Mouse (Mus musculus) embryonic facial prominence, embryonic 10.5 days (tissue): ENCODE measurements around the gene Vmac. TPM values are rescaled to one million over a fixed set of nuclear protein-coding genes. Genes with fewer than 3 reads are reported as not detected.

Source experiments
- DNase-seq: peaks from one replicate; pipeline ENCODE4 v3.0.0-alpha.2; 2017; ENCODE audit warnings: low spot score
- H3K27ac ChIP-seq: fragments of 300-500 bp; sonication (generic); replicated peaks from 2 replicates; pipeline ENCODE4 v1.5.1; 2016; ENCODE audit warnings: mild to moderate bottlenecking
- H3K27me3 ChIP-seq: fragments of 300-500 bp; sonication (generic); replicated peaks from 2 replicates; pipeline ENCODE4 v1.6.1; 2016; ENCODE audit warnings: low read depth, mild to moderate bottlenecking; ENCODE audit not compliant: poor library complexity, severe bottlenecking
- H3K36me3 ChIP-seq: fragments of 300-500 bp; sonication (generic); replicated peaks from 2 replicates; pipeline ENCODE4 v1.6.1; 2016; ENCODE audit warnings: mild to moderate bottlenecking, moderate library complexity
- H3K4me1 ChIP-seq: fragments of 300-500 bp; sonication (generic); 2 replicates; pipeline ENCODE4 v1.6.1; 2016
- H3K4me3 ChIP-seq: fragments of 300-500 bp; sonication (generic); 2 replicates; pipeline ENCODE4 v1.5.1; 2016; ENCODE audit warnings: mild to moderate bottlenecking, moderate library complexity
- H3K9me3 ChIP-seq: fragments of 300-500 bp; sonication (generic); 2 replicates; pipeline ENCODE4 v1.6.1; 2016; ENCODE audit warnings: mild to moderate bottlenecking
- WGBS: fragments of 180-500 bp; shearing (Covaris S2); methylation state at CpG from one replicate; pipeline ENCODE4 v1.1.7; 2016; 5-methylcytosine and 5-hydroxymethylcytosine counted together
- polyA plus RNA-seq: library from polyadenylated mRNA; unstranded; fragments of >200 nt; fragmentation: Nextera tagmentation; extraction: Ambion mirVana; gene quantifications from 2 replicates; pipeline ENCODE4 v1.2.1, GENCODE M21; 2016

The Vmac gene
- polyA plus RNA-seq, 1 experiment from 2014 or later = 14.5 TPM

DNA sequence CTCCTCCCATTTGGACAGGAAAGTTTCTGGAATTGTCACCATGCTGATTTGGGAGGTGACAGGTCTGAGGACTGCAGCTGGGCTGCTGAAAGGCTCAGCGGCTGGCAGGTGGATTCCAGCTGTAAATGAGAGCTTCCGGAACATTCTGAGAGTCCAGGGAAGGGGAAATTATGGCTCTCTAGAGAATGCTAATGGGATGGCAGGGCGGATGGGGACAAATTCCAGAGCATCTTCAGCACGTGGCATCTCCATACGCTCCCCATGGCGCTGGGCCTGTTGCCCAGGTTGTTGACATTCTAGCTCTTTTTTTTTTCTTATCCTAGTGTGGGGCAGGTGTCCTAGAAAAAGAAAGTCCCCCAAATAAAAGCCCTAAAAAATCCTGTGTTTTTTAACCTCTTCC, 11.3 kb upstream of the Vmac start:
- DNase-seq = no peak
- H3K4me3 ChIP-seq = no peak overlapping the region
- H3K4me1 ChIP-seq = peaks cover 33% of the 10 kb centered on the region
- H3K27ac ChIP-seq = no peak overlapping the region
- H3K36me3 ChIP-seq = peaks cover 12% of the 10 kb centered on the region
- H3K9me3 ChIP-seq = no peaks in the 10 kb centered on the region
- 61% methylated on average over 6 of the region's 6 CpGs for WGBS
- no peaks in the 10 kb centered on the region for H3K27me3 ChIP-seq

DNA sequence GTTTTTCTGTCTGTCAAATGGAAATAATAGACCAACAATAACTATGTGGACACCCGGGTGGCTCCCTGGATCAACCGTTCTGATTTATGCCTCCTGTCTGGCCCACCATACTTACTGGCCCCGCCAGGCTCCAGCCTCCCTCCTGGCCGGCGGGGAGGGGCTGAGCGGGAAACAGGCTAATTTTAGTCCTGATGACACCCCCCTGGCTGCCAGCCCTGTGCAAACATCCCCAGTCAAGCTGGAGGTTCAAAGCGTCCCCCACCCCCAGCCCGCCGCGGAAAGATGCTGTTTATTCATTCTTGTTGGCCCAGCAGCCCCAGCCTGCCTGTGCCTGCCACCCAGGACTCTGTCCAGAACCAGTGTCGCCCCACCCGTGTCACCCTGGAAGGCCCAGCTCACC, 10.3 kb upstream of the Vmac start:
- WGBS = 30% methylated on average over 12 of the region's 12 CpGs
- DNase-seq = peak; percentile 26
- Histone ChIP-seq H3K36me3 (peaks cover 22% of the 10 kb centered on the region), H3K4me1 (peaks cover 33% of the 10 kb centered on the region), H3K27me3 (no peaks in the 10 kb centered on the region), H3K4me3 (no peak overlapping the region), H3K9me3 (no peaks in the 10 kb centered on the region), H3K27ac (peak overlapping the region; percentile 16; the same call in 1 of the 2 replicates)

DNA sequence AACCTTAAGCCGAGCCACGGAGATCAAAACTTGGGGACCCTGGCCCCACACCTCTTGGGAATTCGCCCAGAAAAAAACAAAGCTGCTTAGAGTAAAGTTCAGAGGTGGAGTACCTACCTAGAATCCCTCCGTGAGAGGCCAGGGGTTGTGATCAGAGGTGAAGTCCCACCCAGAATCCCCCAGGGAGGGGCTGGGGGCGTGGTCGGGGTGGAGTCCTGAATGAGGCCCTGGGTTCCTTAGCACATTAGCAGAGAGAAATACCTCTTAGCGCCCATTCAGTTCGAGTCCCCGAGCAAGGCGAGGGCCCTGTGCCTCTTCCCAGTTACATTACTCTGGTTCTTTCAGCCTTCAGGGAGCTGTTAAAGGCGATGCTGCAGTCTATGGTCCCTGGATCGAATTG, 9.8 kb upstream of the Vmac start:
- no peak overlapping the region for H3K4me3 ChIP-seq
- peaks cover 33% of the 10 kb centered on the region for H3K4me1 ChIP-seq
- H3K9me3 ChIP-seq = no peaks in the 10 kb centered on the region
- H3K27ac ChIP-seq = 0 out of 2 replicates have a peak overlapping the region, but pooled peaks have one; percentile 16
- WGBS = 10% methylated on average over 12 of the region's 12 CpGs
- no peaks in the 10 kb centered on the region for H3K27me3 ChIP-seq
- DNase-seq = peak; percentile 60
- H3K36me3 ChIP-seq = peaks cover 27% of the 10 kb centered on the region

DNA sequence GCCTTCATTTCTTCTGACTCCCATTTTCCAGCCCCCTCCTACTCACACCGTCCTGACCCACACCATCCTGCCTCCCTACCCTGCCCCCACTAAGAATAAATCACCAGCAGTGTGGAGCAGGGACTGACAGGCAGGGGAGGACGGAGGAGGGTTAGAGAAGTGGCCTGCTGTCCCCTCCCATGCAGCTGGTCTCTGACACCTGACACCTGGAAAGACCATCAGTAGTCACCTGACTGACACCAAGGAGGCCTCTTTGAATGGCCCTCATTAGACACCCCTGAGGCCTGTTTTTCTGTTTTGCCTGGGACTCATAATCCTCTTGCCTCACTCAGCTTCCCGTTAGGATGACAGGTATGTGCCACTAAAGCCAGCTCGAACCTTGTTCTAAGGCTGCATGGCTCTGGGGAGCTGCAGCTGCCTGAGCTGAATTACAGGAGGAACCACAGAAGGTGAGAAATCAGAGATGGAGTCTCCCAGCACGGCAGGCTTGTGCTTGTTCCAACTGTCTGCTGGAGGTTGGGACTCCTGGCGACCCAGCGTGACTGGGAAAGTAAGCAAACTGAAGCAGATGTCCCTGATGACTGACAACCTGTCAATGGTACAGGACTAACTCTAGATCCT, 9.3 kb upstream of the Vmac start:
- no peak overlapping the region for H3K27ac ChIP-seq
- DNase-seq = peak; percentile 45
- H3K4me1 ChIP-seq = peaks cover 33% of the 10 kb centered on the region
- peaks cover 32% of the 10 kb centered on the region for H3K36me3 ChIP-seq
- no peaks in the 10 kb centered on the region for H3K27me3 ChIP-seq
- H3K9me3 ChIP-seq = no peaks in the 10 kb centered on the region
- WGBS = 8% methylated on average over 7 of the region's 7 CpGs
- no peak overlapping the region for H3K4me3 ChIP-seq

DNA sequence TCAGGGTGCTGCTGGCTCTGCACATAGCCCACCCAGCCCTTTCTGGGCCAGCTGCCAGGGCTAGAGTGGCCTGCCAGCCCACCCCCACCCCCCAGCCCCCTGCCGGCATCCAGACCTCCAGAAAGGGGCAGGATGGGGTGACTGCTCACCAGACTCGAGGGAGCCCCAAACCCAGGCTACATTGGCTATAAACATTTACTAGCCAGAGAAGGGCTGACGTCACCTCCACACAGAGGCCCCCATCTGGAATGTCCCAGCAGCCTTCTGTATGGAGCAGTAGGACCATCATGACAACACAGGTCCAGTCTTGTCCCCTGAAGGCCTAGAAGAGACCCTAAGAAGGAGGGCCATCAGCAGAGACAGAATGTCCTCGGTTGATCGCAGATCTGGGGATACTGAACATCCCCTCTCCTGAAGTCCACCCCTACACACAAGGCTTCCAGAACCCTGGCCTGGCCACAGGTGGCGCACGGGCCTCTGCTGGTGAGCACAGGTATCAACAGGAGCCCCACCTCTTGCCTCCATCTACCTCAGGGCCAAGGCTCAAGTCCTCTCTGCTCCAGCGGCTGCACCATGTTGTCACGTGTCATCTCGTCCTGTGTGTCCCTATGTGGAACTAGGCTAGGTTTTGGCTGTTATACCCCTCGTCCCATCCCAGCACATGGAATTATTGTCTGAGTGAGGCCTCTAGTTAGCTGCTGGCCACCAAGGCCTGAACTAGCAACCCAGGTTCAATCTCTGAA, 5.8 kb upstream of the Vmac start:
- peaks cover 52% of the 10 kb centered on the region for H3K36me3 ChIP-seq
- H3K27ac ChIP-seq = no peak overlapping the region
- no peak for DNase-seq
- H3K27me3 ChIP-seq = no peaks in the 10 kb centered on the region
- H3K4me3 ChIP-seq = no peak overlapping the region
- 85% methylated on average over 11 of the region's 11 CpGs for WGBS
- no peaks in the 10 kb centered on the region for H3K9me3 ChIP-seq
- peaks cover 33% of the 10 kb centered on the region for H3K4me1 ChIP-seq

DNA sequence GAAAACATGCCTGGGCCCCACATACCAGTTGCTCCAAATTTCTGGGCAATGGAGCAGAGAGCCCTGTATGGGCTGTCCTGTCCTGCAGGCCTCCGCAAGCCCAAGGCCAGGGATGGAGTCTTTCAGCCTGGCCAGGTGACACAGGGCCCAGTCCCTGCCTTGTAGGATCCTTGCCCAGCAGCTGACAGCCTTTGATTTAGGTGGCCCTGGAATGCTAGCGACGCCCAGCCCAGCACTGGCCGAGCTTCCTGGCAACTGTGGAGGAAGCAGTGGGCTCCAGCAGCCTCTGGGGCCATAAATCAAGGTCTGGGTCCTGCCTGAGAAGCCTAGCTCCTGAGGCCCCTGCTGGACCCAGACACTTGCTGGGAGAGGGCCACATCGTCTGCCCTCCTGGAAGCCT, 4.6 kb upstream of the Vmac start:
- H3K36me3 ChIP-seq = peaks cover 52% of the 10 kb centered on the region
- no peaks in the 10 kb centered on the region for H3K27me3 ChIP-seq
- H3K4me3 ChIP-seq = no peak overlapping the region
- H3K27ac ChIP-seq = no peak overlapping the region
- no peaks in the 10 kb centered on the region for H3K9me3 ChIP-seq
- H3K4me1 ChIP-seq = peaks cover 28% of the 10 kb centered on the region
- no peak for DNase-seq
- WGBS = 92% methylated on average over 5 of the region's 5 CpGs

DNA sequence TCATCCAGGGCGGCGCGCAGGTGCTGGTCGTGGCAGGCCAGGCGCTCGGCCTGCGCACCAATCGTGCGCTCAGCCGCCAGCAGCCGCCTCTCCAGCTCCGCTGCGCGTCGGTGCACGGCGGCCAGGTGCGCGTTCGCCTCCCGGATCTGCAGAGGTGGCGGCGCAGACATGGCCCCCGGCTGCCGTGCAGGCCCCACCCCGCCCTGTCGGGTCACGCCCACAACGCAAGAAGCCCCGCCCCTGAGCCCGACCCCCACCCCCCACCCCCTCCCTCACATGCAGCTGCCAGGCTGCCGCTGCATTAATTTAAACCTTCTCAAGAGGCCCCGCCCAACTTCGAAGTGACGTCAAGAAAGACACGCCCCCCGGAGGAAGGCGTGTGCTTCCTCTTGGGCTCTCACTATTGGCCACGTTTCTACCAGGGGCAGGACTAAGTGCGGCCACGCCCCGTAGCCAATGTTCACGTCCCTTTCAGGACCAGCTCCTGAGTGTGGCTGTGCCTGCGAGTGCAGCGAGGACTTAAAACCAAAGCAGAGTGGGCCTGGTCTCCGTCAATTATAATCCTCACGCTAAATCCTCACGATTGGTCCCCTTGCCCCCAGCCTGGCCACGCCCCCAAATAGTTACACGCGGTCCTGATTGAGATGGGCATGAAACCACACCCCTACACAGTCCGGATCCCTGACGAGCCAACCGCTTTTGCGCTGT, 1.0 kb downstream of the Vmac start:
- Histone ChIP-seq H3K36me3 (peaks cover 33% of the 10 kb centered on the region), H3K4me1 (peaks cover 31% of the 10 kb centered on the region), H3K27ac (peak overlapping the region; percentile 90), H3K27me3 (no peaks in the 10 kb centered on the region), H3K9me3 (no peaks in the 10 kb centered on the region), H3K4me3 (peak overlapping the region; percentile 68)
- under 1% methylated on average over 55 of the region's 55 CpGs for WGBS
- peak; percentile 98 for DNase-seq

DNA sequence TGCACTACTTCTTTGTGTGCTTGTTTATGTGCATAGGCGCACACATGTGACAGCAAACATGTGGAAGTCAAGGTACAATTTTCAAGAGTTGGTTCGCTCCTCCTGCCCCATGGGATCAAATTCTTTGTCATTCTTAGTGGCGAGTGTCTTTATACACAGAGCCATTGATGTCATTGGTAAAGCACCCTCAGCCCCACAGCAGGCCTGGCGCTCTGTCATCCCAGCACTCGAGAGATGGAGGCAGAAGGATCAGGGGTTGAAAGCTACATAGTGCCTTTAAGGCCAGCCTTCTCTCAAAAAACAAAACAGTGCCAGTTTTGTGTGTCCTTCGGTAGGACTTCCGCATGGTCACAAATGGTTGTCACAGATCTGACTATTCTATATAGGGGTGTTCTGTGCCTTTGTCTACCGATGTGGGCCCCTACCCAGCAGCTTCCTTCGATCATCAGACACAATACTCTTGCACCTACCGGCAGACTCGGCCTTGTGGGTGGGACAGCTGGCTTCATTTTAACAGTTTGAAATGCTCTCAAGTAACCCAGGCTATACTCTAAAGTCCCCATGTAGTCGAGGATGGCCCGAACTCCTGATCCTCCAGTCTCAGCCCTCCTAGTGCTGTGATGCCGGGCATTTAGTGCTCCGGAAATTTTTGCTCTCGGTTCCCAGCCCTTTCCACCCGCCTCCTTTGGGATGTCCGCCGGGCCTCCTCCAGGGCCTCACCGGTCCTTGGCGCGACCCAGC, 1.7 kb downstream of the Vmac start:
- 29% methylated on average over 22 of the region's 22 CpGs for WGBS
- H3K36me3 ChIP-seq = peaks cover 33% of the 10 kb centered on the region
- no peak for DNase-seq
- peak overlapping the region; percentile 68 for H3K4me3 ChIP-seq
- H3K9me3 ChIP-seq = no peaks in the 10 kb centered on the region
- H3K27me3 ChIP-seq = no peaks in the 10 kb centered on the region
- peaks cover 31% of the 10 kb centered on the region for H3K4me1 ChIP-seq
- peak overlapping the region; percentile 85 for H3K27ac ChIP-seq

DNA sequence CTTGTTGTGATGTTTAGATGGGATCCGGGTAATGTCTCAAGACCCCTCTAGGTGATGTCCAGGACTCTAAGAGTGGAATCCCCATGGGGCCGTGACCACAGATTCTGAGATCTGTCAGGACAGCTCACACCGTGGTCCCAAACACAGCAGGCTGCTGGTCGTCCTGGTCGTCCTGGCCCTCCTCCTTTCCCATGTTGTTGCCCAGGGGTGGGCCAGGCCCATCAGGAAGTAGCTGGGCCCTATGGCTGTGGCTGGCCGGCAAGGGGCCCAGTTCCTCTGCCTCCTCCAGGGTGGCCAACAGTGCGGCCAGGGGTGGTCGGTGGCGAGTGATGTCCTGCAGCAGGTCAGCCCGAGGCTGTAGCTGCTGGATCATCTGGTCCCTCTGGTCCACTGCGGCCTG, 2.5 kb downstream of the Vmac start:
- Histone ChIP-seq H3K4me1 (peaks cover 31% of the 10 kb centered on the region), H3K36me3 (peaks cover 33% of the 10 kb centered on the region), H3K9me3 (no peaks in the 10 kb centered on the region), H3K27ac (no peak overlapping the region; the same call in 1 of the 2 replicates), H3K27me3 (no peaks in the 10 kb centered on the region), H3K4me3 (peak overlapping the region; percentile 68; the same call in 1 of the 2 replicates)
- WGBS = 60% methylated on average over 11 of the region's 11 CpGs
- DNase-seq = no peak

DNA sequence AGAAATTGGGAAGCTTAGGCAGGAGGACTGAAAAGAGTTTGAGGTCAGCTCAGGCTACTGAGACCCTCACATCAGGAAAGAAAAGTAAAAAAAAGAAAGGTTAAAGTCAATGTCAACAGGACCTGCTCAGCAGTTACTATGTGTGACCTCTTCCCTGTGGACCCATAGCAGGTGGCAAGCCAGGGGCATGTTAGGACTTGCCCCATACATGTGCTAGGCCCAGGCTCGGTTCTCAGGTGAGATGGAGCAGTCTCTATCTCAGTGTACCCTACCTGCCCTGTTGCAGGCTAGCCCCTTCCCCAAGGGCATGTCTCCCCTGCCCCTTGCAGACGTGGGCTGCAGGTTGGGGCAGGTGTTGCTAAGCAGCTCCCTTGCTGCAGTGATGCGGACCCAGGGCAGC, 8.1 kb downstream of the Vmac start:
- H3K4me3 ChIP-seq = no peak overlapping the region
- no peaks in the 10 kb centered on the region for H3K4me1 ChIP-seq
- no peak for DNase-seq
- no peak overlapping the region for H3K27ac ChIP-seq
- H3K36me3 ChIP-seq = peaks cover 87% of the 10 kb centered on the region
- H3K9me3 ChIP-seq = no peaks in the 10 kb centered on the region
- WGBS = 87% methylated on average over 3 of the region's 3 CpGs
- H3K27me3 ChIP-seq = no peaks in the 10 kb centered on the region

DNA sequence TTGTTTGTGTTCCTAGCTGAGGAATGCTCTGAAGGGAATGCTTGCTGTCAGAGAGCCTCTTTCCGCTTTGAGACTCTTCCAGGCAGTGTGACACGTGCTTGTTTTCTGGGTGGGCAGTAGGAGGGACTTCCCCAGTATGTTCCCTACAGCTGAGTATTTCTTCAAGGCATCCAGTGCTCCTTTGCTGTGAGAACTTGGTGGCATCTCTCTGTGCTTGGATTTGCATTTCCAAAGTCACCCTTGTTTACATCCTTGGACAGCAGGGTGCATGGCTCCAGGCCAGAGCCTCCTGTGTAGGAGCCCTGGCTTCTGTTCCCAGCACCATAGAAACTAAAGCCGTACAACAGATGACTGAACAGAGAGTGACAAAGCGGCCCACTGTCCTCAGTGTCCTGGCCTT, 9.1 kb downstream of the Vmac start:
- H3K4me3 ChIP-seq = no peak overlapping the region
- WGBS = 85% methylated on average over 4 of the region's 4 CpGs
- H3K27ac ChIP-seq = no peak overlapping the region
- no peaks in the 10 kb centered on the region for H3K9me3 ChIP-seq
- H3K4me1 ChIP-seq = no peaks in the 10 kb centered on the region
- DNase-seq = no peak
- peaks cover 97% of the 10 kb centered on the region for H3K36me3 ChIP-seq
- no peaks in the 10 kb centered on the region for H3K27me3 ChIP-seq

DNA sequence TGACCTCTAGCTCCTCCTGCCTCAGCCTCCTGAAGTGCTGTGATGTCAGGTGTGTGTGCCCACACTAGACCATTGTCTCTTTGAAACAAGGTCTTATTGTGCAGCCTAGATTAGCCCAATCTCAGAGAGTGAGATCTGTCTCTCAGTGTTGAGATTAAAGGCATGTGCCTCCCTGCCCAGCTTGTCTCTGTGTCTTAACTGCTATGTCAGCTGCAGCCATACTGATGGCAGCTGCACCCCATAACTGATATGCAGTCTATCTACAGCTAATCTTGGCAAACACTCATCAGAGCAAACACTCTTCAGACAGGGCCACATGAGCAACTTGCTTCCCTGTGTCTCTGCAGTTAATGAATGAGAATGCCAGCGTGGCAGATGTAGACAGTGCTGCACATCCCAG, 11.3 kb downstream of the Vmac start:
- no peaks in the 10 kb centered on the region for H3K9me3 ChIP-seq
- 91% methylated on average over 1 of the region's 1 CpGs for WGBS
- no peak overlapping the region for H3K27ac ChIP-seq
- no peak overlapping the region for H3K4me3 ChIP-seq
- H3K36me3 ChIP-seq = peaks cover 100% of the 10 kb centered on the region
- H3K27me3 ChIP-seq = no peaks in the 10 kb centered on the region
- DNase-seq = no peak
- no peaks in the 10 kb centered on the region for H3K4me1 ChIP-seq
